Mouse (Mus musculus): ENCODE measurements around the gene Haus2.

Gene Haus2

GRCm38 (mm10) chr2:120616279-120617163 lies 7.3 kb downstream of the Haus2 start:
- no peak for DNase-seq (ENCODE audit: low read depth, low spot score)

GRCm38 (mm10) chr2:120619538-120619937 lies 10.4 kb downstream of the Haus2 start:
- DNase-seq (ENCODE audit: low read depth, low spot score): peak; percentile 19

GRCm38 (mm10) chr2:120622920-120623319 lies 13.7 kb downstream of the Haus2 start:
- DNase-seq (ENCODE audit: low read depth, low spot score): no peak

- no peak for DNase-seq (ENCODE audit: low read depth, low spot score)
Measured at GRCm38 (mm10) chr2:120628076-120628865, 19.1 kb downstream of the Haus2 start.

- DNase-seq (ENCODE audit: low read depth, low spot score): peak; percentile 99
Measured at GRCm38 (mm10) chr2:120628886-120629735, 19.9 kb downstream of the Haus2 start, which contains the start of gene Stard9. Gene Stard9, plus strand, starts transcription at chr2:120629121.

GRCm38 (mm10) chr2:120630246-120630645 lies 21.1 kb downstream of the Haus2 start:
- DNase-seq (ENCODE audit: low read depth, low spot score): no peak

- DNase-seq (ENCODE audit: low read depth, low spot score): no peak
Measured at GRCm38 (mm10) chr2:120630655-120631054, 21.5 kb downstream of the Haus2 start.

GRCm38 (mm10) chr2:120631521-120631920 lies 22.3 kb downstream of the Haus2 start:
- no peak for DNase-seq (ENCODE audit: low read depth, low spot score)

GRCm38 (mm10) chr2:120631957-120632356 lies 22.8 kb downstream of the Haus2 start:
- no peak for DNase-seq (ENCODE audit: low read depth, low spot score)

- DNase-seq (ENCODE audit: low read depth, low spot score): no peak
Measured at GRCm38 (mm10) chr2:120640835-120641234, 31.7 kb downstream of the Haus2 start.

- DNase-seq (ENCODE audit: low read depth, low spot score): no peak
Measured at GRCm38 (mm10) chr2:120643836-120644235, 34.7 kb downstream of the Haus2 start.

- no peak for DNase-seq (ENCODE audit: low read depth, low spot score)
Measured at GRCm38 (mm10) chr2:120646777-120647176, 37.6 kb downstream of the Haus2 start.

- DNase-seq (ENCODE audit: low read depth, low spot score): no peak
Measured at GRCm38 (mm10) chr2:120652256-120652924, 43.2 kb downstream of the Haus2 start.

GRCm38 (mm10) chr2:120652925-120653284 lies 43.7 kb downstream of the Haus2 start:
- no peak for DNase-seq (ENCODE audit: low read depth, low spot score)

- no peak for DNase-seq (ENCODE audit: low read depth, low spot score)
Measured at GRCm38 (mm10) chr2:120654693-120655092, 45.5 kb downstream of the Haus2 start.

- DNase-seq (ENCODE audit: low read depth, low spot score): no peak
Measured at GRCm38 (mm10) chr2:120655905-120656304, 46.7 kb downstream of the Haus2 start.

GRCm38 (mm10) chr2:120656711-120657110 lies 47.5 kb downstream of the Haus2 start:
- DNase-seq (ENCODE audit: low read depth, low spot score): no peak

- no peak for DNase-seq (ENCODE audit: low read depth, low spot score)
Measured at GRCm38 (mm10) chr2:120658486-120658885, 49.3 kb downstream of the Haus2 start.

GRCm38 (mm10) chr2:120659318-120659717 lies 50.1 kb downstream of the Haus2 start:
- DNase-seq (ENCODE audit: low read depth, low spot score): no peak

GRCm38 (mm10) chr2:120660486-120661078 lies 51.4 kb downstream of the Haus2 start:
- DNase-seq (ENCODE audit: low read depth, low spot score): peak; percentile 11

GRCm38 (mm10) chr2:120662766-120663165 lies 53.6 kb downstream of the Haus2 start:
- DNase-seq (ENCODE audit: low read depth, low spot score): no peak

Measured in CD4-positive, CD25-positive, alpha-beta regulatory T cell, adult 2 months (primary cell).